Mouse (Mus musculus) olfactory bulb, adult 2 months (tissue): ENCODE data around the gene Bcam. TPM values are rescaled to one million over a fixed set of nuclear protein-coding genes. Genes with fewer than 3 reads are reported as not detected.

ENCODE experiments used
- H3K27ac ChIP-seq: fragments of 200-500 bp; 2 replicates; pipeline ENCODE4 v1.5.1; 2012; ENCODE audit warnings: low read depth, low read length; ENCODE audit not compliant: insufficient read depth
- H3K4me1 ChIP-seq: fragments of 200-500 bp; 2 replicates; pipeline ENCODE4 v1.6.1; 2012; ENCODE audit warnings: low read length; ENCODE audit not compliant: control insufficient read depth, insufficient read depth
- H3K4me3 ChIP-seq: fragments of 200-500 bp; 2 replicates; pipeline ENCODE4 v1.5.1; 2012; ENCODE audit warnings: mild to moderate bottlenecking, low read depth, low read length, moderate library complexity; ENCODE audit not compliant: insufficient read depth
- CTCF ChIP-seq: fragments of 200-500 bp; IDR thresholded peaks from 2 replicates; pipeline ENCODE4 v1.5.1; 2012; ENCODE audit warnings: low read depth, mild to moderate bottlenecking, low read length, moderate library complexity; ENCODE audit not compliant: insufficient read depth
- POLR2A ChIP-seq: fragments of 200-500 bp; IDR thresholded peaks from 2 replicates; pipeline ENCODE4 v1.6.1; 2012; ENCODE audit warnings: mild to moderate bottlenecking, low read depth, low read length, moderate library complexity; ENCODE audit not compliant: insufficient read depth
- WGBS: fragments of 180-500 bp; shearing (Covaris S2); methylation state at CpG from one replicate; pipeline ENCODE4 v1.1.7; 2018; 5-methylcytosine and 5-hydroxymethylcytosine counted together
- polyA plus RNA-seq: library from polyadenylated mRNA; stranded (reverse); fragments of >200 nt; gene quantifications from 2 replicates; pipeline ENCODE4 v1.2.4, GENCODE M21; 2012; ENCODE audit warnings: low replicate concordance; ENCODE audit not compliant: missing spikeins, insufficient read depth, insufficient read length

Bcam gene
- polyA plus RNA-seq, 1 experiment, result not detected

DNA sequence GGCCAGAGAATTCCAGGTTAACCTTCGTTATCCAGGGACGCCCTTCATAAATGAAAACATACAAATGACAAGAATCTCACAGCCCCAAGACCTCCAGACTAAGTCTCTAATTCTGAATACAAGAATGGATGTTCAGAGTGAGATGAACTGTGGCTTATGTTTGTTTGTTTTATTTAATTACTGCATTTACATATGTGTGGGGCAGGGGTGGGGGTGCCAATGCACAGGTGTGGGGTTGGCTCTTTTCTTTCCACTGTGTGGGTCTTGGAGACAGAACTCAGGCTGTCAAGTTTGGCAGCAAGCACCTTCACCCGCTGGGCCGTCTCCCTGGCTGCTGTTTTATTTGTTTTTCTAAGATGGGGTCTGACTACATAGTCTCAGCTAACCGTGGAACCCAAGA lies 28.3 kb downstream of the Bcam start:
- H3K27ac ChIP-seq, result no peak overlapping the region
- 79% methylated on average over 5 of the region's 5 CpGs for WGBS
- no peak for TF ChIP-seq POLR2A
- TF ChIP-seq CTCF, result no peak
- no peak overlapping the region for H3K4me3 ChIP-seq
- peaks cover 8% of the 10 kb centered on the region; the same call in 1 of the 2 replicates for H3K4me1 ChIP-seq

DNA sequence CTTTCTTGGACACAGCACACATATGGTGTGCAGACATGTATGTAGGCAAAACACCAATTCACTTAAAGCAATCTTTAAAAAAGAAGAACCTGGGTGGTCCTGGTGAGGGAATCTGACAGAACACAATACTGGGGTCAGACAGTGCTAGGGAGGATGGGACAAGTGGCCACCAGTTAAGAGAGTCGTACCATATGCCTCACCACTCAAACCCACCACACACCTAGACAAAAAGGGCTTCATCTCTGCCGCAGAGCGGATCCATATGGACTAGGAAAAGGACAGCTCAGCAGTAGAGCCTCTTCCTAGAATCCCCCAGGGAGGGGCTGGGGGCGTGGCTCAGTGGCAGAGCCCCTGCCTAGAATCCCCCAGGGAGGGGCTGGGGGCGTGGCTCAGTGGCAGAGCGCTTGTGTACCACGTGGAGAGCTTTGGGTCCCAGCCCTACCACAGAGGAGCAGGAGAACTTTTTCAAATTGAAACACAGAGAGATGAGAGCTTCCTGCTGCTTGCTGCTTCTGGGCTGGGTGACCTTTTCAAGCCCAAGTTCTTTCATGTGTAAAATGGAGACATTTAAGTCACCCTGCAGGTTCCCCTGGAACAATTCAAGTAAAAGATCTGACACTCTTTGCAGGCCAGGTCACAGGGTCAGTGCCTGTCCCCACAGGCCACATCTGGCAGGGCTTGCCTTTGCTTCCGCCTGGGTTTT lies 29.3 kb downstream of the Bcam start:
- 40% methylated on average over 8 of the region's 8 CpGs for WGBS
- no peaks in the 10 kb centered on the region for H3K4me1 ChIP-seq
- no peak for TF ChIP-seq CTCF
- TF ChIP-seq POLR2A, result no peak
- H3K4me3 ChIP-seq, result no peak overlapping the region
- no peak overlapping the region for H3K27ac ChIP-seq

DNA sequence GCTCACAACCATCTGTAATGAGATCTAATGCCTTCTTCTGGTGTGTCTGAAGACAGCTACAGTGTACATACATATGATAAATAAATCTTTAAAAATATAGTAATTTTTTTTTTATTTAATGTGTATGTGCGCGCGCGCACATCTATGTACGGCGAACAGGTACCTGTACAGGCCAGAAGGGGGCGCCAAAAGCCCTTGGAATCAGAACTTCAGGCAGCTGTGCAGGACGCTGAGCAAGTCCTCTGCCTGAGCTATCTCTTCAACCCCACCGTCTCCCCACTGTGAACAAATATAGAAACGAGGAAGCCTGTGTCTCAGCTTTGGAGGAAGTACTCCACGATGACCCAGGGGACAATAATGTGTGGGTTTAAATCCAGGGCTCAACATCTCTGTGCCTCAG lies 30.5 kb downstream of the Bcam start:
- 93% methylated on average over 11 of the region's 11 CpGs for WGBS

DNA sequence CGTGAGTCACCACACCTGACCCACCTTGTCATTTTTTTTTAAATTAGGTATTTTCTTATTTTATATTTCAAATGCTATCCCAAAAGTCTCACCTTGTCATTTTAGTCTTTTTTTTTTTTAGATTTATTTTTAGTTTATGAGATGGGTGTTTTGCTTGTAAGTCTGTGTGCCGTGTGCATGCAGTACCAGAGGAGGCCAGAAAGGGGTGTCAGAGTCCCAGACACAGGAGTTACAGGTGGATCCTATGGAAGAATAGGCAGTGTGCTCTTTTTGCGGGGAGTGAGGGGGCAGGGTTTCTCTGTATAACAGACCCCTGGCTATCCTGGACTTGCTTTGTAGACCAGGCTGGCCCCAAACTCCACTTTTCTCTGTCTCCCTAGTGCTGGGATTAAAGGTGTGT lies 32.0 kb downstream of the Bcam start:
- Histone ChIP-seq H3K27ac (no peak overlapping the region), H3K4me1 (no peaks in the 10 kb centered on the region), H3K4me3 (no peak overlapping the region)
- no peak for TF ChIP-seq POLR2A
- whole genome bisulfite sequencing, result 91% methylated on average over 3 of the region's 3 CpGs

More for the DNA sequence above, 30.5 kb downstream of the Bcam start:
- H3K4me3 ChIP-seq, result no peak overlapping the region
- H3K27ac ChIP-seq, result no peak overlapping the region
- TF ChIP-seq POLR2A, result no peak
- no peak for TF ChIP-seq CTCF
- H3K4me1 ChIP-seq, result no peaks in the 10 kb centered on the region

DNA sequence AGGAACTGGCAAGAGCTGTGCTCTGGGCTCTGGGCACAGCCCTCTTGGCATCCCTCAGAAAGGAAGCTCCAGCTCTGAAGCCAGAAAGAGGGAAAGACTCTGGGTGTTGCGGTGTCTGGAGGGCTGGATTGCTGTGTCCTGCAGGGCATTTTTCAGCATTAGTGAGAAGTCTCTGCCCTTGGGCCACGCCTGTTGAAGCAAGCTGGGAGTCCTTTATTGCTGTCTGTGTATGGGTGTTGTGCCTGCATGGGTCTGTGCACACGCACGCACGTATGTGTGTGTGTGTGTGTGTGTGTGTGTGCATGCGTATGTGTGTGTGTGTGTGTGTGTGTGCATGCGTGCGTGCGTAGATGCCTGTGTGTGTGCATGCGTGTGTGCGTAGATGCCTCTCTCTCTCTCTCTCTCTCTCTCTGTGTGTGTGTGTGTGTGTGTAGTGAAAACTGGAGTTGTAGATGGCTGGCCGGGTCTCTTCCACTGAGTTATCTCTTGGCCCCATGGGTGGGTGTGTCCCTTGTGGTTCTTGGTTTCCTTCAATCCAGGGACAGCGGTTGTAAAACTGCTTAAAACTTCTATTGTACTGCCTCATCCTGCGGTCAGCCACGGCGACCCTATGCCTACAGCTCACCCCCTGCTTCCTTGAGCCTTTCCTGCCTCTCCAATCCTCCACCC lies 34.3 kb downstream of the Bcam start:
- Histone ChIP-seq H3K27ac (no peak overlapping the region), H3K4me3 (no peak overlapping the region), H3K4me1 (no peaks in the 10 kb centered on the region)
- 94% methylated on average over 16 of the region's 16 CpGs for WGBS
- no peak for TF ChIP-seq POLR2A
- no peak for TF ChIP-seq CTCF

DNA sequence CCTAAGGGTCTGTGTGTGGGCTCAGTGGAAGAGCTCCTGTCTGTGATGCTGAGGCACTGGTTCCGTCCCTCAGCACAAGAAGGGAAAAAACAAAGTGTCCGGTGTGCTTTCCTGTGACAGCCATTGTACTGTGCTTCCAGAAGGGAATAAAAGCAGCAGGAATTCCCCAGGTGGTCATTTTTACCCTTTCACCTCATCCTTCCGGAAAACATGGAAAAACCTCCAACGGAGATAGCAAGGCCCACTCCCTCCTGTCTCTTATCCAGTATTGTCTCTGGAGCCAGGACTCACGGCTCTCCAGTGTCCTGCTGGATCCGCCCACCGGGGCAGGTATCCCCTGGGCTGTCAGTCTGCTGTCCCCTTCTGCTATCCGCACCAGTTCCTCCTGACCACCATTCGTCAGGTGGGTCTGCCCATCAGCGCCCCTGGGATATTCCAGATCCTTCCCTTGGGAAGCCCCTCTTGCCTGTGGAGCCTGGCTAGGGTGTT lies 36.6 kb downstream of the Bcam start:
- no peak for TF ChIP-seq POLR2A
- no peak for TF ChIP-seq CTCF
- no peak overlapping the region for H3K27ac ChIP-seq
- H3K4me3 ChIP-seq, result no peak overlapping the region
- 89% methylated on average over 10 of the region's 10 CpGs for WGBS
- H3K4me1 ChIP-seq, result no peaks in the 10 kb centered on the region

DNA sequence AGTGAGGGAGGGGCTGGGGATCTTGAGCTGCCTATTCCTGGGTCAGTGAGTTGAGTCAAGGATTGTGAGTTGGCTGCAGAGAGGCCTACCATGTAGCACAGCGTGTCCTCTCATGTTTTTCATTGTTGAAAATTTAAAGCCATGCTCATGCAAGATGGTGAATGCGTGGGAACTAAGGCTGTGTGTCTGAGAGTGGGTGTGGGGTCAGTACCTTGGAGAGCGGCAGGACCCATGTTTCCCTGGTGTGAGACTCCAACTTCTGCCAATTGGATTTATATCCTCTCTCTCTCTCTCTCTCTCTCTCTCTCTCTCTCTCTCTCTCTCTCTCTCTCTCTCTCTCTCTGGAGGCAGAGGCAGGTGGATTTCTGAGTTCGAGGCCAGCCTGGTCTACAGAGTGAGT lies 44.3 kb downstream of the Bcam start:
- Histone ChIP-seq H3K4me1 (no peaks in the 10 kb centered on the region), H3K27ac (no peak overlapping the region), H3K4me3 (no peak overlapping the region)
- WGBS, result 90% methylated on average over 4 of the region's 4 CpGs
- TF ChIP-seq CTCF (no peak), POLR2A (no peak)

DNA sequence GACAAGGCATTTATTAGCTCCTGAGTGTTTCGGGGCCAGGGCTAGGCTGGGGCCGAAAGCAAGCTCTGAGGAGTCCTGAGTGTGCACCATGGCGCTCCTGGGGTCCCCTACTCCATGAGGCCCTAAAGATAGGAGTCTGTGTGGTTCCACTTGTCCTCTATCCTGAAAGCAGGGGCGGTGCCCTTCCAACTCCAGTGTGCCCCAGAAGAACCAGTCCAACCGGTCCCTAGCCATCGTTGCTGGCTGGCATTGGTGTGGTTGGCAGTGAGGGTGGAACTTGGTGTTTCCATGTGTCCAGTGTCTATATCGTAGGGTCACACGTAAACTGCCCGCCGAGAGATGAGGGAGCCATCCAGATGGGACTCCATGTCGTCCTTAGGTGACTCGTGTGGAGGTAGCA lies 46.6 kb downstream of the Bcam start:
- WGBS, result 96% methylated on average over 12 of the region's 12 CpGs
- TF ChIP-seq POLR2A, result no peak
- no peak for TF ChIP-seq CTCF

DNA sequence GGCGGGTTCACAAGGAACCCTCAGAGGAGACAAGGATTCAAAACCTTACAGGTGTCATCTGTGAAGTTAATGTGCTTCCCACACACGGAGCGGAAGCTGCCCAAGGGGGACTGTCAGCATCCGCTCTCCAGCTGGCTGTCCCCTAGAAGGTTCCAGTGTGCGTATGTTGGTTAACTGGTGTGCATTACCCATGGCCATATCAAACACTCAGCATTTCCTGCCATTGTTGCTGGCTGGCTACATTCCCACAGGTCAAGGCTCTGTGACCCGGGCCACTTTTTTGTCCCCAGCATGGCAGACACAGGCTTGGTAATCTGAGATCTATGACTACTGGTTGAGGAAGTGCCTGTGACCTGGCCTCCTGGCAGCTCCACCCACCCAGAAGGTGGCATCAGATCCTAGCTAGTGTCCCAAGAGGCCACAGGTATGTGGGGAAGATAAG lies 48.0 kb downstream of the Bcam start:
- 91% methylated on average over 6 of the region's 6 CpGs for WGBS

More for the DNA sequence above, 46.6 kb downstream of the Bcam start:
- no peak overlapping the region for H3K4me3 ChIP-seq
- no peaks in the 10 kb centered on the region for H3K4me1 ChIP-seq
- H3K27ac ChIP-seq, result no peak overlapping the region

More for the DNA sequence above, 48.0 kb downstream of the Bcam start:
- Histone ChIP-seq H3K27ac (no peak overlapping the region), H3K4me3 (no peak overlapping the region), H3K4me1 (no peaks in the 10 kb centered on the region)
- TF ChIP-seq CTCF (no peak), POLR2A (no peak)
